Mouse (Mus musculus) bone marrow macrophage, adult 2 months (primary cell): ENCODE measurements around the gene Tmem50b. TPM values are rescaled to one million over a fixed set of nuclear protein-coding genes. Genes with fewer than 3 reads are reported as not detected.

Experiments
- H3K27ac ChIP-seq: 2 replicates; pipeline ENCODE4 v1.5.1; 2012; ENCODE audit warnings: low read depth, low read length; ENCODE audit not compliant: insufficient read depth
- H3K4me1 ChIP-seq: 2 replicates; pipeline ENCODE4 v1.6.1; 2012; ENCODE audit warnings: low read length; ENCODE audit not compliant: control insufficient read depth, insufficient read depth
- H3K4me3 ChIP-seq: 2 replicates; pipeline ENCODE4 v1.5.1; 2012; ENCODE audit warnings: mild to moderate bottlenecking, low read length, moderate library complexity; ENCODE audit not compliant: insufficient read depth
- CTCF ChIP-seq: IDR thresholded peaks from 2 replicates; pipeline ENCODE4 v1.5.1; 2012; ENCODE audit warnings: low read depth, mild to moderate bottlenecking, low read length, moderate library complexity
- POLR2A ChIP-seq: IDR thresholded peaks from 2 replicates; pipeline ENCODE4 v1.6.1; 2012; ENCODE audit warnings: mild to moderate bottlenecking, low read depth, low read length, borderline replicate concordance
- polyA plus RNA-seq: library from polyadenylated mRNA; stranded (reverse); fragments of >200 nt; gene quantifications from 2 replicates; pipeline ENCODE4 v1.2.4, GENCODE M21; 2012; ENCODE audit not compliant: missing spikeins, insufficient read depth, insufficient read length

The Tmem50b gene
- polyA plus RNA-seq, 1 experiment, result 80.3 TPM

DNA sequence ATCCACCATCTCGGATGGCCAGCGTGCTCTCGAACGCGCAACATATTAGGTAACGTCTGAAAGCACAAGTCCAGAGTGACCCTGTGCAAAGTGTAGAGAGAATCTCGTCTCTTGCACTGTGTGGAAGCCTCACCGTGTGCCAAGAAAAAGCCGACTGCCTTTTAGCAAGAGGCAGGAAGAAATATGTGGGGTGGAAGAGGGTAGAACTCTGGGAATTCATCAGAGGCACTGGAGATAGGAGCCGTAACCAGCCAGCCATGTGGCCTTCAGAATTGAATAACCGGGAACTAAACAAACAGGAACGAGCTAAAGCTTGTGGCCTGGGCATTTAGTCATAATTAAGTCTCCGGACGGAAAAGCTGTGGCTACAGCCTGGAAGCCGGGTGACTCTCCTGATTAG, 40.9 kb downstream of the Tmem50b start:
- no peak overlapping the region for H3K27ac ChIP-seq
- H3K4me1 ChIP-seq, result peaks cover 27% of the 10 kb centered on the region
- no peak for TF ChIP-seq CTCF
- no peak for TF ChIP-seq POLR2A
- no peak overlapping the region for H3K4me3 ChIP-seq

DNA sequence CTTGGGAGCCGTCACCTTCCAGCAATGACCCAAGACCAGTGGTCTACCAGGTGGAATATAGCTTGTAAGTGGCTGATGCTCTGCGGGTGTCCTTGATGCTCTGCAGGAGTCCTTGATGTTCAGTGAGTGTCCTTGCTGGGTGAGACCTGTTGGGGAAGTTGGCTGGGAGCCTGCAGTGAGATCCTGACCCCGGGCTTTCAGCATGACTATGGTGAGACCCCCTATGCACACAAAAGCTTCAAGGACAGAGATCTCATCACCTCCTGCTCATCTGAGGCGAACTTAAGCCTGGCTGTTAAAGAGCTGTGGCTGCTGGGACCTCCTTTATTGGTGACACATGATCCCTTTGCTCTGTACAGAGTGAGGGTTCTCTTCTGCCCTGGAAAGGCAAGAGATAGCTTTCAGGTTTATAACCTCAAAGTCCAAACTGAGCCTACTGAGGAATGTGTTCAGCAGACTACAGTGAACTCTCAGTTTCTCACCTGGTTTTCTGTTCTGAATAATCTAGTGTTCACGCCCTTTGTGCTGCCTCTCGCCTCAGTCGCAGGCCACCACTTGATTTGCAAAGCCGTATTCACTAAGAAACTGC, 42.5 kb downstream of the Tmem50b start:
- peaks cover 19% of the 10 kb centered on the region for H3K4me1 ChIP-seq
- no peak overlapping the region for H3K4me3 ChIP-seq
- no peak overlapping the region for H3K27ac ChIP-seq
- no peak for TF ChIP-seq CTCF
- no peak for TF ChIP-seq POLR2A

DNA sequence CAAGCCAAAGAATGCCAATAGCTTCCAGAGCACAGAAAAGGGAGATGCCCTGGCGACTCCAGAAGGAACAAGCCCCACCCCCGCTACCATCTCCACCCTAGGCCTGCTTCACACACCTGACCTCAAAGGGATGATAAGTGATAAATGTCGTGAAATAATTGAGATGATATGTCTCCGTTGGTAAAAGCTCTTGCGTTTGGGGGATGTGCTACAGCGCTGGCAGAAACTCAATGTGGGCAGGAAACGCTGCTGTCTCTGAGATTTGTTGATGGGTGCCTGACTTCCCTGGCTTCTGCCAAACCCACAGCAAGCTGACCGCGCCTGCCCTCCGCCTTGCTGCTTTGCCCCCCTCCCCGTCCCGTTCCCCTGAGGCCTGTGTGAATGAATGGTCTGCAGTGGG, 44.0 kb downstream of the Tmem50b start:
- Histone ChIP-seq H3K4me1 (peaks cover 23% of the 10 kb centered on the region), H3K27ac (no peak overlapping the region), H3K4me3 (no peak overlapping the region)
- TF ChIP-seq POLR2A (no peak), CTCF (no peak)

DNA sequence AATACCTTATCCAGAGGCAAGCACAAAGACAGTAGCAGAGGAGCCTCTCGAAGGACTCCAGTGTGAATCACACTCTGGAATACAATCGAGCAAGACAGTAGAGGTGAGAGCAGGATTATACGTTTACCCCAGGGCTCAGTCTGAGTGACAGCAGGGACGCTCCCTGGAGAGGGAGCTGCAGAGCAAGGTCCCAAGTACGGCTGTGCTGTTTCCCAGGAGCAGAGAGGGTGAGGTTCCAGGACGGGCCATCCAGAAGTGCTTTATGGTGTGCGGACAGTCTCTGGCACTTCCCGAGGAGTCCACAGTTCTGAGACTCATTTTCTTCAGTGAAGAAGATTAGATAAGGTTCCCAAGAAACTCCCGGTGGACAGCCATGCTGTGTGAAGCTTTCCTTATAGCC, 45.5 kb downstream of the Tmem50b start:
- H3K4me3 ChIP-seq, result no peak overlapping the region
- H3K27ac ChIP-seq, result no peak overlapping the region
- peaks cover 23% of the 10 kb centered on the region for H3K4me1 ChIP-seq
- TF ChIP-seq POLR2A (no peak), CTCF (no peak)

DNA sequence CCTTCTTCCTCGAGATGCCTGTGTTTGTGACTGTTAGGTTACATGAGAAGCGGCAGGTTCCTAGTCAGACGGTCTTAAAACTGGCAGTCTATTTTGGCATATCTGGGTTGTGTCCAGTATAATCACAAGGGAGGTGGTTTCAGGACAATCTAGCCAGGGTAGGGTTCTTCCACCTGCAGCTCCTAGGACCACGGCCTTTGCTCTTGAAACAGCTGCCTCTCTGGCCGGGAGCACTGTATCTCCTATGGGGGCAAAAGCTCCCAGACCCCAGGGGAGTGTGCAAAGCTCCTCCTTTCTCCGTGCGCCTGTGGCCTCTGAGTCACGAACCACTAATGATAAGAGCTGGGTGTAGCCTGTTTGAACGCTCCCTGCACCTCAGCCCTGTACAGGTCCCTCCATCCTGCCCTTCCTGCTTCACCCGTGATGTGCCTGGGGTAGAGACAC, 46.5 kb downstream of the Tmem50b start:
- H3K4me3 ChIP-seq, result no peak overlapping the region
- H3K4me1 ChIP-seq, result peaks cover 25% of the 10 kb centered on the region
- no peak overlapping the region; the same call in 1 of the 2 replicates for H3K27ac ChIP-seq
- TF ChIP-seq CTCF, result no peak
- no peak for TF ChIP-seq POLR2A

DNA sequence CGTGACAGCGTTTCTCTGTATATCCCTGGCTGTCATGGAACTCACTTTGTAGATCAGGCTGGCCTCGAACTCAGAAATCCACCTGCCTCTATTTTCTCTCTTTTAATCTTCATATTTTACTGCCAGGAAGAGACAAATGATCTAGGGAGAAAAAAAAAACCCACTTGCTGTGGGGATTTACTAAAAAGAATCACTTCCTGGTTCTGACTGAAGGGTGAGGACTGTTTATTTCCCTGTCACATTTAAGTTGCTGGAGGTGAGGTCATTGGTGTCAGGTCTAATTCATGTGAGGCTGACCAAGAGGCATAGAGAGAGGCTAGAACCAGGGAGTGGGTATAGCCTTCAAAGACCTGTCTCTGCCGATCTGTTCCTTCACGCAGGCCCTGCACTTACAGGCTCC, 48.0 kb downstream of the Tmem50b start:
- H3K27ac ChIP-seq, result peak overlapping the region; percentile 63
- peaks cover 37% of the 10 kb centered on the region for H3K4me1 ChIP-seq
- TF ChIP-seq CTCF (no peak), POLR2A (no peak)
- H3K4me3 ChIP-seq, result peak overlapping the region; percentile 61

DNA sequence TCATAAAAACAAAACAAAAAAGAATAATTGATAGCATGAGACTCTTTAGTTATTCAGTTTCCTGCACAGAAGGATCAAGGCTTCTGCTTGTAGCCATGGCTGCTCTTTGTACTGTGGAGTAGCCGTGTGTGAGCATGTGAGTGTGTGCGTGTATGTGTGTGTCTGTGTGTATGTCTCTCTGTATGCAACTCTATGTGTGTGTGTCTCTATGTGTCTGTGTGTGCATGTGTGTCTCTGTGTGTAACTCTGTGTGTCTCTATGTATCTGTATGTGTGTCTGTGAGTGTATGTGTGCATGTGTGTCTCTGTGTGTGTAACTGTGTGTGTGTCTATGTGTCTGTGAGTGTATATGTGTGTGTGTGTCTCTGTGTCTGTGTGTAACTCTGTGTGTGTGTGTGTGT, 48.6 kb downstream of the Tmem50b start:
- Histone ChIP-seq H3K4me1 (peaks cover 37% of the 10 kb centered on the region), H3K4me3 (peak overlapping the region; percentile 61), H3K27ac (peak overlapping the region; percentile 63)
- no peak for TF ChIP-seq CTCF
- no peak for TF ChIP-seq POLR2A

DNA sequence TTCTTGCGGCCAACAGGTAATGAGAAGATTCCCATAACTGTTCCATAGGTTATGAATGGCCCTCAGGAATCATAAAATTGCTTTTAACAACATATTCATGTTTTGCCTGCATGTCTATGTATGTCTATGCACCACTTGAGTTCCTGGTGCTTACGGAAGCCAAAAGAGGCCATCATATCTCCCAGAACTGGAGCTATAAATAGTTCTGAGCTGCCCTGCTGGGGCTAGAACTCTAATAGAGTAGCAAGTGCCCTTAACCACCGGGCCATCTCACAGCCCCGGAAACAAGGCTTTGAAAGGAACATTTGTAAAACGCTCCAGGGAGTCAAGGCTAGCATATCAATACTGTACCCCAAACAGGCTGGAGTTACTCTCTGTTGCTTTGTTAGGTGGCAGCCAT, 49.0 kb downstream of the Tmem50b start:
- TF ChIP-seq CTCF (no peak), POLR2A (no peak)
- H3K27ac ChIP-seq, result peak overlapping the region; percentile 63
- H3K4me3 ChIP-seq, result peak overlapping the region; percentile 61
- peaks cover 36% of the 10 kb centered on the region for H3K4me1 ChIP-seq

DNA sequence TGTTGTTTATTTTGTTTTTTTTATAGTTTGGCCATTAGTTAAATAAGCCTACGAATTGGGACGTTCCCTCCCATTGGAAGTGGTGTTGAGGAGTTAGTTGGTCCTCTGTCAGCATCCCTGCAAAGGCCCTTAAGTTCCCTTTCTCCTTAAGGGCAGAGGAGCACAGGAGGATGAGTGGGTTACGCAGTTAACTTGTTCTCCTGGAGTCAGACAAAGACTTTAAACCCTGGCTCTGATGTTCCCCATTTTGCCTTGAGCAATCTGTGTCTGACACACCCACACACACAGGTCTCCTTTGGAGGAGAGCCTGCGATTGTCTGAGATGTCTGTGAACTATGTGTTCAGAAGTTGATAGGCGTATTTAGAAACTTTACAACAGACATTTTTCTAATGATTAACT, 49.6 kb downstream of the Tmem50b start:
- Histone ChIP-seq H3K27ac (peak overlapping the region; percentile 94), H3K4me3 (peak overlapping the region; percentile 78), H3K4me1 (peaks cover 33% of the 10 kb centered on the region)
- TF ChIP-seq CTCF (no peak), POLR2A (no peak)

DNA sequence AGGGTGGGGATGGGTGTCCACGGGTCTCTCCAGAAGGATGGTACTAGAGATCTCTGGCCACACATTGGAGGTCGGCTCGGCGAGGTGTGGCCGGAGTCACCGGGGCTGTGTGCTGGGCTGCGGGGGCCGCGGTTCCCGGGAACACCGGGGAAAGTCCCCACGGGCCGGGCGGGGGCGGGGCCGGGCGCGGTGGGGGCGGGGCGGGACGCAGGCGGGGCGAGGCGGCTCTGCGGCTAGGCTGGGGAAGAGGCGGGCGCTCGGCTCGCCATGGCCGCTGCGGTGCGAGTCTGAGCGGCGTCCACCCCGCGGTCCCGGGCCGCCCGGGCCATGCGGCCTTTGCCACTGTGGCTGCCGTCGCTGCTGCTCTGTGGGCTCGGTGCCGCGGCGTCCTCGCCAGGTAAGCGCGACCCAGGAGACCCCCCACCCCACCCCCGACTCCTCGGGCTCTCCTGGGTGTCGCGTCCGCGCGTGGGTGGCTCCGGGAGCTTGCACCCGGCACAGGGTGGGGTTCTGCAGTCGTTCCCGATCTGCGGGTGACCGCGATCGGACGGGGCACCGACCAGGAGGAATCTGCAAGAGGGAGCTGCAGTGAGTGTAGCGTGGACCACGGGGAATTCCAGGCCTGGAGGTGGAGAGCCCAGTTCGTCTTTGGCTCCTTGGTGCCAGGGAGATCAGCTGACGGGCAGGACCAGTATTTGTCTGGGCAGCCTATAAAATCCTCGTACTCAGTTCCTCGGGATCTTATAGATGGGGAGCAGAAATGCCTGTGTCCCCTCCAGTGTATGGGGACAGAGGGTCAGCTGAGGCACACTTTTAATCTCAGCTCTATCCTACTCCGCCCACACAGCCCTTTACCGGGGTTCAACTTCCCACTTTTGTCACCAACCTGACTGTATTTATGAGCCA, 50.5 kb downstream of the Tmem50b start, which contains the start of gene Ifngr2:
Gene Ifngr2 (plus strand): TSS at position 237 of the 906 bp plus-strand sequence.
- H3K4me1 ChIP-seq, result peaks cover 27% of the 10 kb centered on the region
- peak within 1 kb of the TSS; percentile 94 for H3K27ac ChIP-seq
- peak within 1 kb of the TSS; percentile 78 for H3K4me3 ChIP-seq
- TF ChIP-seq POLR2A (0 out of 2 replicates have a peak, but pooled peaks have one; percentile 59), CTCF (no peak)
